In genomic region chr7:16426129-16426729, GRCm38 (mm10) we compare ENCODE assay signal across 8 mouse cellular contexts. TPM values are rescaled to one million over a fixed set of nuclear protein-coding genes. Genes with fewer than 3 reads are reported as not detected.
DNase-seq lines count a peak whose midpoint lies in the region; ATAC-seq and TF ChIP-seq lines count a peak whose summit lies in the region.
"Had no signal": no experiment of that assay in that cellular context is flagged by ENCODE, and none has a peak within 500 bp of the region (broad histone marks: within the 10 kb centered on the region; RNA-seq: fewer than 3 reads in every experiment).

No protein-coding gene starts in this region.

- intact Hi-C loops in gastrocnemius, postnatal 14 days (cut with DNase I; ENCODE audit: low total_unique reads) = loop anchor here (5.0 kb wide), 1 partner anchor 49 kb away; no protein-coding TSS in a partner anchor
- intact Hi-C loops in left cerebral cortex, postnatal 4 days (cut with DNase I) = no loop called here

- 0 out of 2 replicates have a peak overlapping the region, but pooled peaks have one; percentile 27 for H3K27ac ChIP-seq in intestine, embryonic 15.5 days
- H3K27ac ChIP-seq in midbrain, embryonic 12.5 days (replicated peaks) = no peak overlapping the region
- H3K27ac ChIP-seq in small intestine, adult 2 months (ENCODE audit: insufficient read depth, low read depth, low read length) = peak overlapping the region; percentile 95

- 0 out of 2 replicates have a peak, but pooled peaks cover 6% of the 10 kb centered on the region for H3K4me1 ChIP-seq in intestine, embryonic 15.5 days (replicated peaks)
- H3K4me1 ChIP-seq in midbrain, embryonic 12.5 days = no peaks in the 10 kb centered on the region
- peaks cover 21% of the 10 kb centered on the region for H3K4me1 ChIP-seq in small intestine, adult 2 months (ENCODE audit: control insufficient read depth, insufficient read depth, insufficient read length, low read length)

- H3K4me2 ChIP-seq in intestine, embryonic 15.5 days (replicated peaks) = no peak overlapping the region
- H3K4me2 ChIP-seq in midbrain, embryonic 12.5 days (replicated peaks) = no peak overlapping the region

- TF ChIP-seq CTCF in small intestine, adult 2 months (IDR thresholded peaks at IDR 0.05; ENCODE audit: extremely low read depth, insufficient read length, insufficient replicate concordance, low read depth, low read length) = peak; percentile 95

- no peaks in the 10 kb centered on the region for H3K27me3 ChIP-seq in intestine, embryonic 15.5 days (replicated peaks)
- H3K27me3 ChIP-seq in midbrain, embryonic 12.5 days = no peaks in the 10 kb centered on the region
- no peaks in the 10 kb centered on the region for H3K27me3 ChIP-seq in small intestine, adult 2 months (ENCODE audit: control insufficient read depth, insufficient read depth, low read length)

- TF ChIP-seq POLR2A in small intestine, adult 2 months (IDR thresholded peaks at IDR 0.05; ENCODE audit: low read depth, low read length) = no peak

- ATAC-seq in intestine, embryonic 15.5 days = peak; percentile 80
- ATAC-seq in midbrain, embryonic 12.5 days (ENCODE audit: low FRiP score, low read depth) = peak; percentile 85

- no peaks in the 10 kb centered on the region for H3K9me3 ChIP-seq in intestine, embryonic 15.5 days
- H3K9me3 ChIP-seq in midbrain, embryonic 12.5 days = no peaks in the 10 kb centered on the region

- WGBS in intestine, embryonic 15.5 days = 62% methylated on average over 4 of the region's 4 CpGs
- WGBS in midbrain, embryonic 12.5 days = 49% methylated on average over 4 of the region's 4 CpGs
- WGBS in small intestine, adult 2 months = 53% methylated on average over 4 of the region's 4 CpGs

- H3K9ac ChIP-seq in intestine, embryonic 15.5 days = no peak overlapping the region
- no peak overlapping the region for H3K9ac ChIP-seq in midbrain, embryonic 12.5 days (replicated peaks)

- DNase-seq in ZHBTc4 (ENCODE audit: low read depth, low spot score) = peak; percentile 58
- peak; percentile 81 to 85 for DNase-seq in cerebellum, postnatal 36 days
- DNase-seq in gastrocnemius, postnatal 14 days = peak; percentile 87
- peak; percentile 82 for DNase-seq in left cerebral cortex, postnatal 4 days

- H3K36me3 ChIP-seq in intestine, embryonic 15.5 days = peaks cover 64% of the 10 kb centered on the region
- H3K36me3 ChIP-seq in midbrain, embryonic 12.5 days = peaks cover 98% of the 10 kb centered on the region
- H3K36me3 ChIP-seq in small intestine, adult 2 months (ENCODE audit: control insufficient read depth, insufficient read depth, low read length) = peaks cover 84% of the 10 kb centered on the region

- H3K4me3 ChIP-seq in intestine, embryonic 15.5 days (replicated peaks) = no peak overlapping the region
- no peak overlapping the region for H3K4me3 ChIP-seq in midbrain, embryonic 12.5 days
- no peak overlapping the region for H3K4me3 ChIP-seq in small intestine, adult 2 months (ENCODE audit: low read depth, low read length)

RNA-seq across cellular contexts. Expression of gene Zc3h4, which starts 25.5 kb away (rescaled TPM):
- 10 to 100 TPM; 27.9 to 28.5 TPM for total RNA-seq in gastrocnemius, postnatal 14 days (2021)
- polyA plus RNA-seq in intestine, embryonic 15.5 days (2015; fragmentation: Nextera tagmentation; extraction: Ambion mirVana) = 13.8 and 14.4 TPM in 2 replicates
- 10 to 100 TPM; 67.8 to 68.5 TPM for total RNA-seq in left cerebral cortex, postnatal 4 days (2021)
- polyA plus RNA-seq in midbrain, embryonic 12.5 days (2016; fragmentation: Nextera tagmentation; extraction: Ambion mirVana) = 27.4 and 31.1 TPM in 2 replicates
- polyA plus RNA-seq in small intestine, adult 2 months (2012; rRNA removed) = 23.3 and 60.6 TPM in 2 replicates

RNA-seq across cellular contexts. Expression of gene Tmem160, which starts 26.4 kb away (rescaled TPM):
- 10 to 100 TPM; 23.2 to 28.7 TPM for total RNA-seq in gastrocnemius, postnatal 14 days (2021)
- polyA plus RNA-seq in intestine, embryonic 15.5 days (2015; fragmentation: Nextera tagmentation; extraction: Ambion mirVana) = 48.9 and 54.8 TPM in 2 replicates
- total RNA-seq in left cerebral cortex, postnatal 4 days (2021) = 10 to 100 TPM; 61.8 to 66.8 TPM
- polyA plus RNA-seq in midbrain, embryonic 12.5 days (2016; fragmentation: Nextera tagmentation; extraction: Ambion mirVana) = 46.9 and 51.1 TPM in 2 replicates
- 156 and 330 TPM in 2 replicates for polyA plus RNA-seq in small intestine, adult 2 months (2012; rRNA removed)

RNA-seq across cellular contexts. Expression of gene Sae1, which starts 38.6 kb away (rescaled TPM):
- 10 to 100 TPM; 30.0 to 37.9 TPM for total RNA-seq in gastrocnemius, postnatal 14 days (2021)
- 270 and 284 TPM in 2 replicates for polyA plus RNA-seq in intestine, embryonic 15.5 days (2015; fragmentation: Nextera tagmentation; extraction: Ambion mirVana)
- total RNA-seq in left cerebral cortex, postnatal 4 days (2021) = 100 to 1,000 TPM; 119 to 129 TPM
- polyA plus RNA-seq in midbrain, embryonic 12.5 days (2016; fragmentation: Nextera tagmentation; extraction: Ambion mirVana) = 331 and 332 TPM in 2 replicates
- 9.8 and 15.0 TPM in 2 replicates for polyA plus RNA-seq in small intestine, adult 2 months (2012; rRNA removed)

RNA-seq across cellular contexts. Expression of gene Npas1, which starts 51.3 kb away (rescaled TPM):
- total RNA-seq in gastrocnemius, postnatal 14 days (2021) = not detected
- polyA plus RNA-seq in intestine, embryonic 15.5 days (2015; fragmentation: Nextera tagmentation; extraction: Ambion mirVana) = 0.25 and 0.38 TPM in 2 replicates
- total RNA-seq in left cerebral cortex, postnatal 4 days (2021) = 10 to 100 TPM; 22.8 to 24.6 TPM
- 0.93 and 1.2 TPM in 2 replicates for polyA plus RNA-seq in midbrain, embryonic 12.5 days (2016; fragmentation: Nextera tagmentation; extraction: Ambion mirVana)
- 0.05 TPM in 1 of 2 replicates, not detected in the other for polyA plus RNA-seq in small intestine, adult 2 months (2012; rRNA removed)
- polyA plus RNA-seq: gonadal fat pad, adult 2 months had no signal

Comparison
In these comparisons a context has a peak if more than half of its experiments do, and no peak if none do; other contexts are left out.
1. RNA of gene Sae1, which starts 38.6 kb away (polyA plus RNA-seq): 331 to 332 TPM in midbrain, embryonic 12.5 days and 270 to 284 TPM in intestine, embryonic 15.5 days; 9.8 to 15.0 TPM in small intestine, adult 2 months; every median in the first group is over 10 times any median in the second.
2. Peak in every context shown above with its lines, with median percentiles within 50 percentile points of each other: DNase-seq.